Mouse (Mus musculus): Measurements from ENCODE around the gene Cdkl4.

DNA sequence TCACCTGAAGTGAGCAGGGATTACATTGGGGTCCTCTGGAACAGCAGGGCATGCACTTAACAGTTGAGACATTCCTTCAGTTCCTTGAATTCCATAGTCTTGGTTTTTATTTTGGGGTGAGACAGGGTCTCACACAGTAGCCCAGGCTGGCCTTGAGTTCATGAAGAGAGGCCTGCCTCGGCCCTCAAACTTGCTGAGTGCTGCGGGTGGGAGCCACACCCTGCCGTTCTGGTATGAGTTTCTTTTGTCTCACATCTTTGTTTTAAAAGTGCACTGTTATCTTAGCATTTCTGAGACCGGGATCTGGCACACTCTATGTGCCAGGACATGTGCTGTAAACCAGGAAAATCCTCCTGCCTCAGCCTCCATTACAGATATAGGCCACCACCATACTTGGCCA lies 77.6 kb downstream of the Cdkl4 start:
- TF ChIP-seq CTCF (IDR thresholded peaks at IDR 0.05; ENCODE audit: insufficient read depth, low read length) (no peak), POLR2A (IDR thresholded peaks at IDR 0.05; ENCODE audit: borderline replicate concordance, extremely low read depth, low read depth, low read length) (no peak)
